Mouse (Mus musculus) lung, postnatal 14 days (tissue): ENCODE data around the gene Rab3gap1.
A peak's percentile ranks its signal among the peaks of the same experiment; 100 is the strongest.
"Not testable (repeated sequence)": the region's sequence is repeated elsewhere in the genome, so short reads cannot be mapped to it uniquely, and the experiment has no call there.

Source experiments
- DNase-seq: peaks from one replicate; pipeline ENCODE4 v3.0.0; 2021

Rab3gap1 gene

GRCm38 (mm10) chr1:127933405-127933804 lies 64.8 kb downstream of the Rab3gap1 start:
- no peak for DNase-seq

GRCm38 (mm10) chr1:127934322-127934721 lies 65.7 kb downstream of the Rab3gap1 start:
- DNase-seq, result no peak

DNA sequence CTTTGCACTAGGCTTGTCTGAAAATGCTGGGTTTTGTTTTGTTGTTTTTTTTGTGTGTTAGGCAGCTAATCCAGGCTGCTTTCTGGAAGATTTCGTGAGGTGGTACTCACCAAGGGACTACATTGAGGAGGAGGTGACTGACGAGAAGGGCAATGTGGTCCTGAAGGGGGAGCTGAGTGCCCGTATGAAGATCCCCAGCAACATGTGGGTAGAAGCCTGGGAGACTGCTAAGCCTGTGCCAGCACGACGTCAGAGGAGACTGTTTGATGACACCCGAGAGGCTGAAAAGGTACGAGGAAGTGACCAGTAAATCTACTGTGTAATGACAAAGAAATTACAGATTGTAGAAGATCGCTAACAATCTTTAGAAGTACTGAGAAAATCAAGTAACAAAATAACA lies 68.7 kb downstream of the Rab3gap1 start:
- DNase-seq, result no peak

DNA sequence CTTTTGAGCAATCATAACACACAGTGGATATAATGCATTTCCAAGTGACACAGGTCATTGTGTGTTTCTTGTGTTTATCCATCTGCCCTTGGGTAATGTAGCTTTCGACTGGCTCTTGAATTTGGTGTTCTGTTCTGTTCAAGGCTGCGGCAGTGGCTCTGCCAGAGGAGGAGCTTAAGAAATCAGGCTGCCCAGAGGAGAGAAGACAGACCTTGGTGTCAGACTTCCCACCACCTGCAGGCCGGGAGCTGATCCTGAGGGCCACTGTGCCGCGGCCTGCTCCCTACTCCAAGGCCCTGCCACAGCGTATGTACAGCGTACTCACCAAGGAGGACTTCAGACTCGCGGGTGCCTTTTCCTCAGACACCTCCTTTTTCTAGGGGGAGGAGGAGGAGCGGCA lies 73.7 kb downstream of the Rab3gap1 start:
- DNase-seq, result no peak

DNA sequence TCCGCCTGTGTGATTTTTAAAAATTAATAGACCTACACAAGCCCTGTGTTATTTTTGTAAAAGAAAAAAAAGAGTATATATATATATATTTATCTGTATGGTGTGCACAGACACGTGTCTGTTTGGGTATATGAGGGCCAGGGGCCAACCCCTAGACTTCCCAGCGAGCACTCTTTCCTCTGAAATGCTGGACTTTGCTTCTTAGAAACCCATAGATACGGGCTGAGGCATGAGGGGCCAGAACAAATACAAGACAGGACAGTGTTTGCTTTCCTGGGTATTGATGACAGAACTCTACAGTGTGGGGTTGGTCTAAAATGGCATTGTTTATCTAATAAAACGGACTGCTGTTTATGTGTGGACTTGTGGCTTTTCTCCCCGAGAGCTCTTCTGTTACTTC lies 74.9 kb downstream of the Rab3gap1 start:
- DNase-seq, result no peak

DNA sequence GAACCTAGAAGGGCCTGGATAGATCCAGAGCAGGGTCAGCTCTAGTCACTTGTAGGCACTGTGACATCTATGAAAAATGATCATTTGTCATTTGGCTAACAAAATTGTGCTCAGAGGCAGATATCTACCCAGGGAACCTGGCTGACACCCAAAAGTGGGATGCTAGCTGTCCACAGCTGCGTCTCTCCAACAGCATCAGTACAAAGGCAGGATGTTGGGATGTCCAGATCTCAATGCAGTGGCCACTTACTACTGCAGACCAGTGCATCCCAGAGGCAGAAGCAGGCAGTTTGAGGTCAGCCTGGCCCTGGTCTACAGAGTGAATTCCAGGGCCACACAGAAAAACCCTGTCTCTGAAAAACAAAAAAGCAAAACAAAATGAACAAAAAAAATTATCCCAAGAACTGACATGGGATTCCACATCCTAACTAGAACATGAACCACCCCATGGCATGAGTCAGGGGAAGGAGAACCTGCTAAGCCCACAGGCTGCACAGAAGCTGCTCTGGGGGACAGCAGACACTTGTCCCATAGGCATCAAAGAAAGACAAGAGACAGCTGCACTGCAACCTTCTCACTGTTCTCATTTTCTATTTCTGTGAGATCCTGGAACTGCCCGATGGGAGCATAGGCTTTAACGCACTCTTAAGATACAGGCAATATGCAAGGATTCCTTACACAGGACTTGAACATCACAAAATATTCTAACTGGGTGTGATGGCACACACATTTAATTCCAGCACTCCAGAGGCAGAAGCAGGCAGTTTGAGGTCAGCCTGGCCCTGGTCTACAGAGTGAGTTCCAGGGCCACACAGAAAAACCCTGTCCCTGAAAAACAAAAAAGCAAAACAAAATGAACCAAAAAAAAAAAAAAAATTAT lies 77.4 kb downstream of the Rab3gap1 start:
- peak; percentile 5 for DNase-seq

GRCm38 (mm10) chr1:127946615-127947249 lies 78.2 kb downstream of the Rab3gap1 start:
- DNase-seq, result no peak

GRCm38 (mm10) chr1:127948748-127949147 lies 80.2 kb downstream of the Rab3gap1 start:
- no peak for DNase-seq

DNA sequence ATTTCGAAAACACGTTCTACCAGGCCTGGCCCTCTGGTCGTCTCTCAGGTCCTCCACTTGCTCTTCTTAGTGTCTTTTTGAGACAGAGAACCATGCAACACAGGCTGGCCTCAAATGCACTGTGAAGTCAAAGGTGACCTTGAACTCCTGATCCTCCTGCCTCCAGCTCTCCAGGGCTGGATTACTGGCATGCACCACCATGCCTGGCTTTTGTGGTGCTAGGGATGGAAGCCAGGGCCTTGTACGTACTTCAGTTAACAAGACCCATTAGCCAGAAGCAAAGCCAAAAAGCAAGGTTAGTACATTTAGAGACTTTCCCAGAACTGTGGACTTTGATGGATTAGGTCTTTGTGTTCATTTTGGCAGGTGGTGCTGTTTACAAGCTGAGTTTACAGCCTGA lies 83.7 kb downstream of the Rab3gap1 start:
- DNase-seq, result no peak

- DNase-seq, result not testable (repeated sequence)
Observed at GRCm38 (mm10) chr1:127954198-127954597, 85.6 kb downstream of the Rab3gap1 start.

- no peak for DNase-seq
Observed at GRCm38 (mm10) chr1:127954800-127955199, 86.2 kb downstream of the Rab3gap1 start.

DNA sequence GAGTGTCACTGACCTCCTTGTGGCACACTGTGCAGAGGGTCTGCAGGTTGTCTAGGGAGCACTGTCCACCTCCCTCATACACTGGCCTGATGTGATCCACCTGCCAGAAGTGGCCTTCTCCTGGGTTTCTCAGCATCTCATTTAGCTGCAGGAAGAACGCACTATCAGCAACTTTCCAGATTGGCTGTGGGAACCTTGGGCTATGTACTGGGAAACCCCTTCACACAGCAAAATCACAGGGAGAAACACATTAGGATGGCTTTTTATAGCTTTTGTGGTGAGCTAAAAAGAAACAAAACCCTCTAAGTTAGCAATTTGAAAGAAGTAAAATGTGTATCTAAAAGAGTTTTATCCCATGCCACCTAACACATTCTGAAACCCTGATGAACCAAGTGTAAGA lies 88.0 kb downstream of the Rab3gap1 start:
- DNase-seq, result no peak

DNA sequence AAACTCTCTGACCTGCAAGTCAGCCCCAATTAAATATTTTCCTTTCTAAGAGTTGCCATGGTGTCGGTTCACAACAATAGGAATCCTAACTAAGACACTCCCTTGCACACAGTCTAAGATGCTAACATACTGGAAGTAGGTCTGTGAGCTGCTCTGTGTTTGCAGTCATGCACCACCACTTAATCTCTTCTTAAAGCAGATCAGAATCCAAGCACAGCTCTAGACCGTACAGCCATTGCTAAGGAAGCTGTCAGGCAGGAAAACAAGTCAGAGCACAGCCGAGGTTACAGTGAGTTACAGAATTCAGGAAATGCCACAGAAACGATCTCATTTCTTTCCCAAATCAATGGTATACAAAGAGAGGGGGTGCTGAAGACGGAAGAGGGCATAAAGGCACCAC lies 90.2 kb downstream of the Rab3gap1 start:
- DNase-seq, result no peak

DNA sequence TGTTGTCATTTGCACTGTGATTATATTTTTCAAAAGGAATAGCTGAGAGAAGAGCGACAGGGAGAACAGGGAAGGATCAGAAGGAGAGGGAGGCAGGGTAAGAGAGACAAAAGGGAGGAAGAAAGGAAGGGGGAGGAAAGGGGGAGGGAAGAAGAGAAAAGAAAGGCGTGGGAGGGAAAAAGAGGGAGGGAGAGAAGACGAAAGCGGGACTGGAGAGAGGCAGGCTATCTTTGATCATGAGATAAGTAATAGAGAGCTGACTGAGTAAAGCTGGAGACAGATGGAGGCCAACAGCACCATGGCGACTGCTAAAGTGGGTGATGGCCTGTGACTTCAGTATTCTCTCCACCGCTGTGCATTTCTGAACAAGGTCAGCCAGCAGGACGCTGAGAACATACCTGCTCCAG lies 90.7 kb downstream of the Rab3gap1 start:
- no peak for DNase-seq

DNA sequence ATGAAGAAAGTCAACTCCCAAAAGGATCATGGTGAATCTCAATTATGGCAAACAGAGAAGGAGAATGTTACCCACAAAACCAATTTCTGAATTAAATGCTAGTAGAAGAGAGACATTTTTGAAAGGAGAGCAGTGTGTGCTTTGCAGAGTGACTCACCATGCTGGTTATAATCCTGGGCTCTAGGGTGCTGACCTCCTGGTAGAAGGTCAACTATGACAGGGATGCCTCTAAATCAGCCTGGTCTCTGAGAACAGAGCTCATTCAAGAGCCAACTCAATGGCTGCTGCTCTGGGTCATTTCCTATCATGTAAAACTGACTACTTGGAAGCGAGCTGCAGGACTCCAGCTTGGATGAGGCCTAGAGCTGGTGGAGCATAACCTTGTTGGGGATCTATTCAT lies 92.6 kb downstream of the Rab3gap1 start:
- no peak for DNase-seq

- no peak for DNase-seq
Observed at GRCm38 (mm10) chr1:127963326-127963725, 94.8 kb downstream of the Rab3gap1 start.

- no peak for DNase-seq
Observed at GRCm38 (mm10) chr1:127970870-127971269, 102.3 kb downstream of the Rab3gap1 start.

GRCm38 (mm10) chr1:127974082-127974481 lies 105.5 kb downstream of the Rab3gap1 start:
- no peak for DNase-seq

GRCm38 (mm10) chr1:127975676-127976075 lies 107.1 kb downstream of the Rab3gap1 start:
- DNase-seq, result no peak

DNA sequence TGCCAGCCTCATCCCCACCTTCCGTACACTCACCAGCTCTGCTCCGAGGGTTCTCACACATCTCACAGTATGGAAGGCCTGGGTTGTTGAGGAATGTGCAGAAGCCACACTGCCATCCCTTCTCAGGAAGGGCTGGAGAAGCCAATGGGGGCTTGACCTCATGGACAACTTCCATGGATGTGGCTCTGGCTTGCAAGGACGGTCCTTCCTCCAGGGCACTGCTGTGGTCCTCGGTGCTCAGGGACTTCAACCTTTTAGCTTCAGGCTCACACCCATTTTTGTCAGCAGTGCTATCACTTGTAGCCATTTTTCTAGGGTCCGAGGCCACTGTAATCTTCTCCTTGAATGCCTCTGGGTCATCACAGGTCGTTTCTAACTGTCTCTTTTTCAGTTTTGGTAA lies 107.5 kb downstream of the Rab3gap1 start:
- DNase-seq, result no peak

DNA sequence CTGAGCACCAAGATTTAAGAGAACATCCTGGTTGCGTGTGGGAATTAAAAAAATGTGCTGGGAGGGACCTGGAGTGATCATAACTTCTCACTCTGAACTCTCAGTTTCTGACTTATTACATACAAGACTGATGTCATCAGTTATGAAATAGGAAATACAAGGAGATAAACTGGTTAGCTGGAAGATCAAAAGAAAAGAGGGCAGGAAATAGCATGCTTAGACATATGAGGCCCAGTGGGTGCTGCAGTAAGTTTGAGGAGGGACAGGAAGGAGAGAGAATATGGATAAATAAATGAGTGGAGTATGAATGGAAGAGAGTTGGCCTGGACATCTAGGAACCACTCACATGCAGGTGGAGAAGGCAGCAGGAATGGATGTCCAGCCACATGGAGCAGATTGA lies 109.6 kb downstream of the Rab3gap1 start:
- no peak for DNase-seq

GRCm38 (mm10) chr1:127980911-127981559 lies 112.5 kb downstream of the Rab3gap1 start:
- DNase-seq, result no peak

- no peak for DNase-seq
Observed at GRCm38 (mm10) chr1:127982268-127982667, 113.7 kb downstream of the Rab3gap1 start.
